Mouse (Mus musculus) kidney, adult 2 months (tissue): ENCODE measurements around the gene Ccne1.

ENCODE experiments used
- CTCF ChIP-seq: fragments of 200-500 bp; conservative IDR thresholded peaks from 2 replicates; pipeline ENCODE4 v1.5.1; 2011; ENCODE audit warnings: low read depth, mild to moderate bottlenecking, control low read depth, low read length, moderate library complexity, mixed read lengths; ENCODE audit not compliant: insufficient read depth, insufficient read length
- POLR2A ChIP-seq: fragments of 200-500 bp; IDR thresholded peaks from one replicate; pipeline ENCODE4 v1.6.1; 2011; ENCODE audit warnings: low read depth, low read length, control low read depth

- TF ChIP-seq CTCF (no peak), POLR2A (no peak)
These were observed 18.3 kb upstream of the Ccne1 start for GRCm38 (mm10) chr7:38125565-38126159.
